Mouse (Mus musculus): Measurements from ENCODE around the gene Ppm1h.

Gene Ppm1h

GRCm38 (mm10) chr10:122678541-122679436, at the start of gene Ppm1h:
TSS of gene Ppm1h (plus strand) at chr10:122678762.
- DNase-seq = peak; percentile 54

GRCm38 (mm10) chr10:122629003-122629402, 49.6 kb upstream of the Ppm1h start:
- DNase-seq = no peak

GRCm38 (mm10) chr10:122639879-122640278, 38.7 kb upstream of the Ppm1h start:
- no peak for DNase-seq

- DNase-seq = no peak
These were observed 37.2 kb upstream of the Ppm1h start for GRCm38 (mm10) chr10:122641263-122641795.

GRCm38 (mm10) chr10:122642125-122642524, 36.4 kb upstream of the Ppm1h start:
- no peak for DNase-seq

- DNase-seq = no peak
These were observed 26.6 kb upstream of the Ppm1h start for GRCm38 (mm10) chr10:122651932-122652331.

- DNase-seq = no peak
These were observed 26.0 kb upstream of the Ppm1h start for GRCm38 (mm10) chr10:122652578-122652977.

- DNase-seq = no peak
These were observed 12.9 kb upstream of the Ppm1h start for GRCm38 (mm10) chr10:122665652-122666051.

- DNase-seq = no peak
These were observed 7.3 kb upstream of the Ppm1h start for GRCm38 (mm10) chr10:122671253-122671652.

GRCm38 (mm10) chr10:122672044-122672443, 6.5 kb upstream of the Ppm1h start:
- DNase-seq = no peak

- no peak for DNase-seq
These were observed 979 bp downstream of the Ppm1h start for GRCm38 (mm10) chr10:122679437-122680045.

GRCm38 (mm10) chr10:122680387-122681084, 2.0 kb downstream of the Ppm1h start:
- DNase-seq = peak; percentile 37

GRCm38 (mm10) chr10:122681085-122681408, 2.5 kb downstream of the Ppm1h start:
- no peak for DNase-seq

GRCm38 (mm10) chr10:122683819-122684330, 5.3 kb downstream of the Ppm1h start:
- DNase-seq = no peak

GRCm38 (mm10) chr10:122685297-122685696, 6.7 kb downstream of the Ppm1h start:
- DNase-seq = no peak

GRCm38 (mm10) chr10:122685836-122686531, 7.4 kb downstream of the Ppm1h start:
- DNase-seq = no peak

- no peak for DNase-seq
These were observed 12.1 kb downstream of the Ppm1h start for GRCm38 (mm10) chr10:122690698-122691097.

GRCm38 (mm10) chr10:122693158-122693777, 14.7 kb downstream of the Ppm1h start:
- peak; percentile 20 for DNase-seq

- no peak for DNase-seq
These were observed 15.5 kb downstream of the Ppm1h start for GRCm38 (mm10) chr10:122693911-122694618.

- no peak for DNase-seq
These were observed 17.8 kb downstream of the Ppm1h start for GRCm38 (mm10) chr10:122696335-122696734.

- no peak for DNase-seq
These were observed 19.8 kb downstream of the Ppm1h start for GRCm38 (mm10) chr10:122698347-122698746.

All from right cerebral cortex, postnatal 4 days (tissue).